Mouse (Mus musculus) hematopoietic stem cell, adult 5-6 weeks (primary cell): ENCODE results near the gene Anxa9. TPM values are rescaled to one million over a fixed set of nuclear protein-coding genes. Genes with fewer than 3 reads are reported as not detected.

Source experiments
- ATAC-seq, 2 experiments: fragments of 125-278 bp in 1 of 2; replicated peaks in 1 of 2; 2 replicates each; pipeline ENCODE4 v1.8.0; 2016 to 2017; ENCODE audit warnings: inconsistent platforms in 2 of 2, mild to moderate bottlenecking in 2 of 2, moderate number of reproducible peaks in 2 of 2, low read depth in 1 of 2, moderate TSS enrichment in 1 of 2; ENCODE audit not compliant: low FRiP score in 2 of 2, poor library complexity in 2 of 2, severe bottlenecking in 2 of 2, insufficient read depth in 1 of 2, low TSS enrichment in 1 of 2
- total RNA-seq: library from RNA; stranded (forward); fragments of 172-1452, 232-1000 nt; gene quantifications from 2 replicates; pipeline ENCODE4 v1.2.3, GENCODE M21; 2017

The Anxa9 gene
- total RNA-seq, 1 experiment from 2014 or later: 9.9 TPM

- ATAC-seq: 0 out of 4 replicates have a peak, but pooled peaks of 1 of the 2 experiments have one; percentile 1
Measured at GRCm38 (mm10) chr3:95315844-95316550, 9.0 kb upstream of the Anxa9 start.

GRCm38 (mm10) chr3:95315094-95315843 lies 8.3 kb upstream of the Anxa9 start:
- peak; percentile 60 to 66 for ATAC-seq

GRCm38 (mm10) chr3:95314486-95315093 lies 7.6 kb upstream of the Anxa9 start, which contains the start of gene Cers2:
Gene Cers2 (plus strand): TSS chr3:95314791.
- ATAC-seq: no peak

- ATAC-seq: no peak
Measured at GRCm38 (mm10) chr3:95314075-95314474, 7.1 kb upstream of the Anxa9 start.

- ATAC-seq: no peak
Measured at GRCm38 (mm10) chr3:95313476-95313875, 6.5 kb upstream of the Anxa9 start.

DNA sequence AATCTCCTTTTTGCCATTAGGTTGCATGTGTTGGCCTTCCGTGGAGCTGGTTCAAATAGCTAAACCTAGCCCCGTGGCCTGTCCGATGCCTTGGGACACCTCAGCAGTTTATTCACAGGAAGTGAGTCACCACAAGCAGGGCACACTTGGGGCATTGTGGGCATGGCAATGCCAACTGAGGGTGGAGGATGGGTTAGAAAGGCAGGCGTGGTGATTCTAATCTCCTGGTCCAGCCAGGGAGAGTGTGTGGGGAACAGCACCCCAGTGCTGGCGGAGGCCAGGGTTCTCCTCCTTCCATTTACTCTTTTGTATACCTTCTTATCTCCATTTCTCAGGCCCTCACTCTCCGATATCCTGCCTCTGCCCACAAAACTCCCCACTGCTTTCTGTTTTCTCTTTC lies 5.6 kb upstream of the Anxa9 start:
- ATAC-seq: peak; percentile 51 to 71

DNA sequence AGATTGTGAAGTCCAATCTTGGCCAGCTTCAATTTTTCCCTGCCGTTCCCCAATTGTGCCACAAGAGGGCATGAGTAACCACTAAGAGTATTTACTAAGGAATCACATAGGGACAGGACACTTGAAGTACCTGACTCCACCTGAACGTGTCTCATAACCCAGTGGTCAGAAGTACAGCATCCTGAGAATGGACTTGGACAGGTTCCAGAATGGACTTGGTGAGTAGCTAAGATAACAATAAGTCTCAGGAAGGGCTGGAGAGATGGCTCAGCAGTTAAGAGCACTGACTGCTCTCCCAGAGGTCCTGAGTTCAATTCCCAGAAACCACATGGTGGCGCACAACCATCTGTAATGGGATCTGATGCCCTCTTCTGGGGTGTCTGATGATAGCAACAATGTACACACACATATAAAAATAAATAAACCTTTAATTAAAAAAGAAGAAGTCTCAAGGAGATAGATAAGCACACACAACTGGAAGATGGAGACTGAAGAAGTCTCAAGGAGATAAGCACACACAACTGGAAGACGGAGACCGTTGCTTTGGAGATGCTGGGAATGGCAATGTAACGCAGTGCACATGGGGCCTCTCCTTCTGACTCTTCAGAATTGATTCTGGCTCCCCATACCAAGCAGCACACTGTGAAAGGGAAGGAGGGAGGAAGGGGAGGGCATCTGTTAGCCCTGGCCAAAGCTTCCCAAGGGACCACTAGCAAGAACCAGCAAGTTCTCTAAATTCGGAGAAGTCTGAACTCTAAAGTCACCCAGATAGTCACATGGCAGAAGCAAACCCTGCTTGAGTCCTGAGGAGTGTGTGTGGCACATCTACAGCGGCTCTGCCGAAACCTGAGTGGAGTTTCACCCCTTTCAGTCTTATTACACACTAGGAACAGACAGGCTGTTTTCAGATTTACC lies 4.2 kb upstream of the Anxa9 start:
- ATAC-seq: peak in 1 of 2 experiments; percentile 21; a peak in 1 of 4 replicates

GRCm38 (mm10) chr3:95310496-95310895 lies 3.5 kb upstream of the Anxa9 start:
- no peak for ATAC-seq

DNA sequence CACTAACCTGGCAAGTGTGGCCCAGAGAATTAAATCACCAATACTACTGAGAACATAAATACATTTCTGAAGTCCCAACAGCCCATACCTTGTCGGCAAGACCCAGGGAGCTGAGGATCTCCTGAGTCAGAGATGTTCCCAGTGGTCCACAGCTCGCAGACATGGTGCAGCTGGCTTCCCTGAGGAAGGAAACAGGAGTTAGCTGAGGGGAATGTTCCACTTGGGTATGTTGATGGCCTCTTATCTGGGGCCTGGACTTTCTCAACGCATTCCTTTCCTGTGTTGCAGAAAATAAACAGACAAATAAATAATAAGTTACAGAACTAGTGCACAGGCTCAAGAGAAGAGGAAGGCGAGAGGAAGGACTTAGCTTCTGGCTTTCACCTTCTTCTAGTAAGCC lies 732 bp downstream of the Anxa9 start:
- ATAC-seq: no peak

DNA sequence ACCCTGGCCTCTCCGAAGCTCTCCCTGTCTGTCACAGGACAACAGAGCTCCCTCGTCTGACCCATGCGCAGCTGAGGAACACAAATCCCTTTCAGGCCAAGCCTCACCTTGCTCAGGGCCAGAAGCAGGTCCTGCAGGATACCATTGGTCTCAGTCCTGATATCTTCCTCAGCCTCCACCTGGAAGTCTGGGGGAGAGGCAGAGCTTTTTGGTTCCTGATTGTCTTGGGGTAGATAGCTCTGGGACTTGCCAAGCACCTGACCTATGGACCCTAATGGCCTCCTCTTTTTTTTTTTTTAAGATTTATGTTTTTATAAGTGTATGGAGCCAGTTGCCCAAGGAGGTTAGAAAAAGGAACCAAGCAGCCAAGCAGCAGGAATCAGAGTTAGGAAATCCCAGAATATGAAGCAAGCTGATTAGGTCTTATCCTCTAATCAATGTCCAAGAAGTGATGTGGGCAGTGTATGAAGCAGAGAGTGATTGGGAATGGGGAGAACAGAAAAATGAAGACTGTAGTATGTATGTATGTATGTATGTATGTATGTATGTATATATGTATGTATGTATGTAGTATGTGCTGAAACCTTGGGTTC lies 5.7 kb downstream of the Anxa9 start:
- ATAC-seq: no peak

DNA sequence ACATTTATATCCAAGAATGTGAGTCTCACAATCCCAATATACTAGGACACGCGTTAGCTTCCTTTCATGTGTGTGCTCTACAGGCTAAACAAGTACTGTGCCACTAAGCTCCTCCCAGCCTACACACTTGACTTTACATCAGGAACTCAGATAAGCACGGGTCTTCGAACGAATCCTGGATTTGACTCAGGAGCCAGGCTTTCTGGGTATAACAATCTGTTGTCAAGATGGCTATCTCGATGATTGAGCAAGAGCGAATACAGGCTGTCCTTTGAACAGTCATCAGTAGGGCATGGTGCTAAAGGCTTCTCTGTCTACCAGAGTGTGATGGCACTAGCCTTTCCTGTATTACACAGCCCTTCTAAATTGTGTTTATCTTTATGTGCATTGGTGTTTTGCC lies 9.0 kb downstream of the Anxa9 start:
- no peak for ATAC-seq

- peak in 1 of 2 experiments; percentile 17; a peak in 1 of 4 replicates for ATAC-seq
Measured at GRCm38 (mm10) chr3:95296103-95296469, 10.9 kb downstream of the Anxa9 start.

GRCm38 (mm10) chr3:95295321-95296102 lies 11.5 kb downstream of the Anxa9 start:
- no peak for ATAC-seq

DNA sequence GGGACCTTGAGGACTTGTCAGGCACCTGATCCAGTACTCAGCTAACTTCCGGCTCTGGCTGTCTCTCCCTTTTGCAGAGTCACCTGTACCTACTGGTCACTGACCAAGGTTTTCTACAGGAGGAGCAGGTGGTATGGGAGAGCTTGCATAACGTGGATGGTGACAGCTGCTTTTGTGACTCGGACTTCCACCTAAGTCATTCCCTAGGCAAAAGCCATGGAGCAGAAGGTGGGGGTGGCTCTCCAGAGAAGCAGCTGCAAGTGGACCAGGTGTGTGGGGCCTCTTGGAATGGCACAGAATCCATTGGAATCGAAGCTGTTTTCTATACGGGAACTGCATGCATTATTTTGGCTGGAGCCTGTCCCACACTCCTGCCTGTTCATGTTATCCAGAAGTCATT lies 12.3 kb downstream of the Anxa9 start:
- no peak for ATAC-seq

GRCm38 (mm10) chr3:95294316-95294715 lies 12.7 kb downstream of the Anxa9 start:
- ATAC-seq: peak in 1 of 2 experiments; percentile 23; a peak in 1 of 4 replicates

- ATAC-seq: peak; percentile 91 to 92
Measured at GRCm38 (mm10) chr3:95293537-95293936, 13.4 kb downstream of the Anxa9 start.
